Mouse (Mus musculus): ENCODE results near the gene Fndc3b. TPM values are rescaled to one million over a fixed set of nuclear protein-coding genes. Genes with fewer than 3 reads are reported as not detected.
A peak's percentile ranks its signal among the peaks of the same experiment; 100 is the strongest.

Gene Fndc3b
- polyA plus RNA-seq, 1 experiment from 2014 or later, result 11.8 TPM

DNA sequence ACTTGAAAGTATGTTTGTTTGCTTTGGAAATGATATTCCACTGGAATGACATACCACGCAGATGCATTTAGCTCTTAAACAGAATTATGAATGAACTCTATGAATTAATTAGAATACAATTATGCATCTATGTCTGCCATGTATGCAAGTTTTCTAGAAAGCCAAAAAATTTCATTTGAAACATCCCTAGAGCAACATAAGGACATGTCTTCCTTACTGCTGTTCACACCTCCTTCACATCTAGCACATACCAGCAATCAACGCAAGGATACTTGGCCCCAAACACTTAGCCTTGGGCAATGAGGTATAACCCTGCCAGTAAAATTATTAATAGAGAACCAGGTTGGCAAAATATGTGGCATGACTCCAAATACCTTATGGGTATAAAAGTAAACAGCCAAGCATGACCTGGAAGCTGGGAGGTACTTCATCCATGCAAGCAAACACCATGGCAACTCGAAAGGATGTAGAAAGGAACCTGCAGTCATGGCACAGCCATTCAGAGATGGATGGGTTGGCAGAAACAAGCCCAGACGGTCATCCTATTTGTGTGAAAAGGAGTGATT lies 52.8 kb downstream of the Fndc3b start:
- WGBS, result 85% methylated on average over 4 of the region's 4 CpGs
- H3K4me2 ChIP-seq (replicated peaks; ENCODE audit: low read depth), result no peak overlapping the region
- no peak for DNase-seq (ENCODE audit: low spot score)
- no peak for TF ChIP-seq CTCF (IDR thresholded peaks at IDR 0.05; ENCODE audit: low read depth)
- no peak for TF ChIP-seq EP300 (optimal IDR thresholded peaks at IDR 0.05)
- no peak overlapping the region for H3K4me3 ChIP-seq (ENCODE audit: low read depth, low read length)
- H3K36me3 ChIP-seq (ENCODE audit: control insufficient read depth, insufficient read depth, low read length), result no peaks in the 10 kb centered on the region
- no peak overlapping the region for H3K9ac ChIP-seq (ENCODE audit: low read length)
- H3K4me1 ChIP-seq (replicated peaks; ENCODE audit: control insufficient read depth, insufficient read depth), result peaks cover 8% of the 10 kb centered on the region
- no peaks in the 10 kb centered on the region for H3K9me3 ChIP-seq (ENCODE audit: control insufficient read depth, low read length)
- H3K27me3 ChIP-seq (ENCODE audit: control insufficient read depth, insufficient read depth, low read length), result no peaks in the 10 kb centered on the region
- ATAC-seq (ENCODE audit: low FRiP score, low TSS enrichment), result no peak
- H3K27ac ChIP-seq (replicated peaks), result no peak overlapping the region

GRCm38 (mm10) chr3:27656764-27657390 lies 54.2 kb downstream of the Fndc3b start:
- DNase-seq (ENCODE audit: low spot score), result peak; percentile 34

DNA sequence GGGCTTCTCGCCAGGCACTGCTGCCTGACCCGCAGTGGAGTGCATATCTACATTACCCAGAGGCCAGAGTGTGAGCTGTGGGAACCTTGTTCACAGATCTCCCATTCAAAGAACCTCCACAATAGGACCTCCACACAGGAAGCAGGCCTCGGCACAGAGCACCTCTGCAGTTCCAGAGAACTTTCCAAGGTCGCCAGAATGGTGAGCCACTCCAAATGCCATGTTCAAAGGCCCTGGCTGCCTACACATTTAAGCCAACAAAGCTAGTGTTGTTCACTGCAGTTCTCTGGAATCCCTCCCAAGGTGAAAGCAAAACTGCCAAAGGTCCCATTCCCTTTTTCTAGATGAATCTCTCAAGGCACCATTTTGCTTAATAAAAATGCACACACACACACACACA lies 55.4 kb downstream of the Fndc3b start:
- H3K9me3 ChIP-seq (ENCODE audit: control insufficient read depth, low read length), result no peaks in the 10 kb centered on the region
- no peak overlapping the region for H3K4me3 ChIP-seq (ENCODE audit: low read depth, low read length)
- H3K27me3 ChIP-seq (ENCODE audit: control insufficient read depth, insufficient read depth, low read length), result no peaks in the 10 kb centered on the region
- H3K9ac ChIP-seq (ENCODE audit: low read length), result no peak overlapping the region
- peaks cover 13% of the 10 kb centered on the region for H3K4me1 ChIP-seq (replicated peaks; ENCODE audit: control insufficient read depth, insufficient read depth)
- DNase-seq (ENCODE audit: low spot score) (no peak), ATAC-seq (ENCODE audit: low FRiP score, low TSS enrichment) (no peak)
- H3K4me2 ChIP-seq (replicated peaks; ENCODE audit: low read depth), result no peak overlapping the region
- no peaks in the 10 kb centered on the region for H3K36me3 ChIP-seq (ENCODE audit: control insufficient read depth, insufficient read depth, low read length)
- 0 out of 2 replicates have a peak overlapping the region, but pooled peaks have one; percentile 24 for H3K27ac ChIP-seq (replicated peaks)
- TF ChIP-seq EP300 (optimal IDR thresholded peaks at IDR 0.05) (no peak), CTCF (IDR thresholded peaks at IDR 0.05; ENCODE audit: low read depth) (no peak)
- 60% methylated on average over 4 of the region's 4 CpGs for WGBS

More at GRCm38 (mm10) chr3:27656764-27657390, 54.2 kb downstream of the Fndc3b start:
- no peak for ATAC-seq (ENCODE audit: low FRiP score, low TSS enrichment)
- Histone ChIP-seq H3K4me1 (replicated peaks; ENCODE audit: control insufficient read depth, insufficient read depth) (peaks cover 12% of the 10 kb centered on the region), H3K9me3 (ENCODE audit: control insufficient read depth, low read length) (no peaks in the 10 kb centered on the region), H3K4me2 (replicated peaks; ENCODE audit: low read depth) (no peak overlapping the region), H3K4me3 (ENCODE audit: low read depth, low read length) (no peak overlapping the region), H3K9ac (ENCODE audit: low read length) (no peak overlapping the region), H3K36me3 (ENCODE audit: control insufficient read depth, insufficient read depth, low read length) (no peaks in the 10 kb centered on the region), H3K27me3 (ENCODE audit: control insufficient read depth, insufficient read depth, low read length) (no peaks in the 10 kb centered on the region), H3K27ac (replicated peaks) (no peak overlapping the region)
- 33% methylated on average over 7 of the region's 7 CpGs for WGBS
- TF ChIP-seq EP300 (optimal IDR thresholded peaks at IDR 0.05) (no peak), CTCF (IDR thresholded peaks at IDR 0.05; ENCODE audit: low read depth) (no peak)

DNA sequence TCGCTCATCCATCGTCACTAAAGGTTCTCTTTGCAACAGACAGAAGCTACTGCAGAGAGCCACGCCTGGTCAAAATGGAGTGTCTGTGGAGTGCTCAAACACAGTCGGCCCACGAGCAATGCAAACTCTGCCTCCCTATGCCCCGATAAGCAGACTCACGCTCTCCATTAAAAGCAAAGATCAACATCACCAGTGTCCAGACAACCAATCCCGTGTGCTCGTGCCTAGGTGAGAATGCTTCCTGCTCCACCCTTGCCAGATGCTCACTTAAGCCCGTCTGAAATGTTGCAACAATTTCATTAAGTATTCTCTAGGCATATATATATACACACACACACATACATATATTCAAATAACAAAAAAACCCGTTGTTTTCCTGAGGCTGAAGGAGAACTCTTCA lies 56.1 kb downstream of the Fndc3b start:
- no peak overlapping the region for H3K4me2 ChIP-seq (replicated peaks; ENCODE audit: low read depth)
- H3K27me3 ChIP-seq (ENCODE audit: control insufficient read depth, insufficient read depth, low read length), result no peaks in the 10 kb centered on the region
- DNase-seq (ENCODE audit: low spot score), result peak; percentile 39
- H3K36me3 ChIP-seq (ENCODE audit: control insufficient read depth, insufficient read depth, low read length), result no peaks in the 10 kb centered on the region
- ATAC-seq (ENCODE audit: low FRiP score, low TSS enrichment), result peak; percentile 77
- no peak overlapping the region for H3K9ac ChIP-seq (ENCODE audit: low read length)
- H3K4me1 ChIP-seq (replicated peaks; ENCODE audit: control insufficient read depth, insufficient read depth), result peaks cover 13% of the 10 kb centered on the region
- no peak overlapping the region for H3K27ac ChIP-seq (replicated peaks)
- no peaks in the 10 kb centered on the region for H3K9me3 ChIP-seq (ENCODE audit: control insufficient read depth, low read length)
- TF ChIP-seq EP300 (optimal IDR thresholded peaks at IDR 0.05) (no peak), CTCF (IDR thresholded peaks at IDR 0.05; ENCODE audit: low read depth) (no peak)
- WGBS, result 64% methylated on average over 11 of the region's 11 CpGs
- H3K4me3 ChIP-seq (ENCODE audit: low read depth, low read length), result no peak overlapping the region

- 0 out of 2 replicates have a peak overlapping the region, but pooled peaks have one; percentile 19 for H3K27ac ChIP-seq (replicated peaks)
Measured at GRCm38 (mm10) chr3:27652451-27653011, 58.6 kb downstream of the Fndc3b start.

GRCm38 (mm10) chr3:27651731-27652130 lies 59.4 kb downstream of the Fndc3b start:
- DNase-seq (ENCODE audit: low spot score) (no peak), ATAC-seq (ENCODE audit: low FRiP score, low TSS enrichment) (no peak)
- Histone ChIP-seq H3K27me3 (ENCODE audit: control insufficient read depth, insufficient read depth, low read length) (no peaks in the 10 kb centered on the region), H3K4me3 (ENCODE audit: low read depth, low read length) (no peak overlapping the region), H3K36me3 (ENCODE audit: control insufficient read depth, insufficient read depth, low read length) (no peaks in the 10 kb centered on the region), H3K4me2 (replicated peaks; ENCODE audit: low read depth) (no peak overlapping the region), H3K9ac (ENCODE audit: low read length) (no peak overlapping the region), H3K9me3 (ENCODE audit: control insufficient read depth, low read length) (no peaks in the 10 kb centered on the region), H3K4me1 (replicated peaks; ENCODE audit: control insufficient read depth, insufficient read depth) (peaks cover 20% of the 10 kb centered on the region), H3K27ac (replicated peaks) (no peak overlapping the region)
- no peak for TF ChIP-seq CTCF (IDR thresholded peaks at IDR 0.05; ENCODE audit: low read depth)
- no peak for TF ChIP-seq EP300 (optimal IDR thresholded peaks at IDR 0.05)
- 44% methylated on average over 6 of the region's 6 CpGs for WGBS

More at GRCm38 (mm10) chr3:27652451-27653011, 58.6 kb downstream of the Fndc3b start:
- TF ChIP-seq CTCF (IDR thresholded peaks at IDR 0.05; ENCODE audit: low read depth), result peak; percentile 42
- TF ChIP-seq EP300 (optimal IDR thresholded peaks at IDR 0.05), result no peak
- ATAC-seq (ENCODE audit: low FRiP score, low TSS enrichment) (peak; percentile 56; the same call in 1 of the 2 replicates), DNase-seq (ENCODE audit: low spot score) (no peak)
- Histone ChIP-seq H3K27me3 (ENCODE audit: control insufficient read depth, insufficient read depth, low read length) (no peaks in the 10 kb centered on the region), H3K4me1 (replicated peaks; ENCODE audit: control insufficient read depth, insufficient read depth) (peaks cover 23% of the 10 kb centered on the region), H3K36me3 (ENCODE audit: control insufficient read depth, insufficient read depth, low read length) (no peaks in the 10 kb centered on the region), H3K4me3 (ENCODE audit: low read depth, low read length) (no peak overlapping the region), H3K9ac (ENCODE audit: low read length) (no peak overlapping the region; the same call in 1 of the 2 replicates), H3K4me2 (replicated peaks; ENCODE audit: low read depth) (no peak overlapping the region), H3K9me3 (ENCODE audit: control insufficient read depth, low read length) (no peaks in the 10 kb centered on the region)
- WGBS, result 26% methylated on average over 9 of the region's 9 CpGs
